Mouse (Mus musculus) neutrophil, adult 83 days (primary cell): ENCODE measurements around the gene Setd6. TPM values are rescaled to one million over a fixed set of nuclear protein-coding genes. Genes with fewer than 3 reads are reported as not detected.

Experiments
- total RNA-seq, 2 experiments: library from RNA; stranded (reverse); gene quantifications; one replicate each; pipeline ENCODE4 v1.2.4; 2023

Setd6 gene
- 1 to 10 TPM; 7.0 to 8.3 TPM for total RNA-seq

DNA sequence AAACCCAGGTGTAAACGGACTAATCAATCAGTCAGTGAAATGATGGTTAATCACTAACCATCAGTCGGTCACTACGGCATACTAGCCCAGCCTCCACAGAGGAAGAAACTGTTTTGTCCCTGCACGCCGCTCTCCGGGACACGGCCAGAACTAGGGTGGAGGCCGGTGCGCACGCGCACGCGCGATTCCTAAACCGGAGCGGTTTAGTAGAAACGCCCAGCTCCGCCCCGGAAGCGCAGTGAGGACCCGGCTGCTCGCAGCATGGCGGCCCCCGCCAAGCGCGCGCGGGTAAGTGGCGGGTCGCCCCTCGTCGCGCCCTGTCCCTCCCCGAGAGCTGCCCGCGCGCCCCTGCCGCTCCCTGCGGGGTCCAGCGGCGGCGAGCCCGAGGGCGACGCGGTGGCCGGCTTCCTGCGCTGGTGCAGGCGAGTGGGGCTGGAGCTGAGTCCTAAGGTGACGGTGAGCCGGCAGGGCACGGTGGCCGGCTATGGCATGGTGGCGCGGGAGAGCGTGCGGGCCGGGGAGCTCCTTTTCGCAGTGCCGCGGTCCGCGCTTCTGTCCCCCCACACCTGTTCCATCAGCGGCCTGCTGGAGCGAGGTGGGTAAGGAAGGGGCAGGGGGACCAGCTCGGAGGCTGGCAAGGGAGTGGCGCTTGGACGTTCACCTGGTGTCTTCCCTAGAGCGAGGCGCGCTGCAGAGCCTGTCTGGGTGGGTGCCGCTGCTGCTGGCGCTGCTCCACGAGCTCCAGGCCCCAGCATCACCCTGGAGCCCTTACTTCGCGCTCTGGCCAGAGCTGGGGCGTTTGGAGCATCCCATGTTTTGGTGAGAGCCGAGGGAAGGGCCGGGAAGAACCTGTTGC lies at the start of gene Setd6:
Setd6 (plus strand) TSS at position 206 of the 856 bp plus-strand sequence.

DNA sequence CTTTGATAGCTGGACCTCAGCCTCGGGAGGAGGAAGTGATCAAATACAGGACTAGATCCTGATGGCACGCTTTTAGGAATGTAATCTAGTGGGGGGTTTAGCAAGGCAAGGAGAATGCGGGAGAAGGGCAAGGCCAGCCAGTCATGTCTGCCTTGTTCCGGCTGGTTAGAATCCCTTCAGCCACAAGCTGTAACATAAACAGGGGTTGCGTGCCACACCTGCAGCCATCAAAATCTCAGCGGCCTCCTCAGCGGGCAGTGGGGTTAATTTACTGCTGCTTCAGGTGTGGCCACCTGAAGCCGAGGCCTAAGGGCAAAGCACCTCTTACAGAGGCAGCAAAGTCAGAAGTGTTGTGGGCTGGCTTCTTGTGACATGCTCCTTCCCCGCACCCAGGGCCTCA lies 39.0 kb upstream of the Setd6 start, which contains the start of gene Ndrg4:
Ndrg4 (plus strand) TSS at position 350 of the 400 bp plus-strand sequence.

Other genes with a start within 250 kb of the Setd6 start
- 10 to 100 TPM; 42.3 to 43.5 TPM for gene Csnk2a2, start 225.8 kb upstream of the Setd6 start, total RNA-seq
- not detected for gene Ccdc113, start 181.8 kb upstream of the Setd6 start, total RNA-seq
- not detected for gene Prss54, start 139.5 kb upstream of the Setd6 start, total RNA-seq
- 1 to 10 TPM; 6.4 to 6.5 TPM for gene Gins3, start 82.4 kb upstream of the Setd6 start, total RNA-seq
- gene Ndrg4, start 38.9 kb upstream of the Setd6 start, total RNA-seq = under 1 TPM in 1 of 2 experiments, not detected in 1; 0.61 TPM
- gene Cnot1, start 91.6 kb downstream of the Setd6 start, total RNA-seq = 100 to 1,000 TPM; 168 to 182 TPM
- gene Sap18b, start 109.5 kb downstream of the Setd6 start, total RNA-seq = 10 to 100 TPM; 73.3 to 81.3 TPM
- gene Slc38a7, start 137.7 kb downstream of the Setd6 start, total RNA-seq = 1 to 10 TPM; 6.2 to 8.8 TPM
- 10 to 100 TPM; 72.1 to 78.5 TPM for gene Got2, start 172.7 kb downstream of the Setd6 start, total RNA-seq